Mouse (Mus musculus): Measurements from ENCODE around the gene Asic4. TPM values are rescaled to one million over a fixed set of nuclear protein-coding genes. Genes with fewer than 3 reads are reported as not detected.

Gene Asic4
- polyA plus RNA-seq, 1 experiment from 2014 or later = 0.59 TPM

DNA sequence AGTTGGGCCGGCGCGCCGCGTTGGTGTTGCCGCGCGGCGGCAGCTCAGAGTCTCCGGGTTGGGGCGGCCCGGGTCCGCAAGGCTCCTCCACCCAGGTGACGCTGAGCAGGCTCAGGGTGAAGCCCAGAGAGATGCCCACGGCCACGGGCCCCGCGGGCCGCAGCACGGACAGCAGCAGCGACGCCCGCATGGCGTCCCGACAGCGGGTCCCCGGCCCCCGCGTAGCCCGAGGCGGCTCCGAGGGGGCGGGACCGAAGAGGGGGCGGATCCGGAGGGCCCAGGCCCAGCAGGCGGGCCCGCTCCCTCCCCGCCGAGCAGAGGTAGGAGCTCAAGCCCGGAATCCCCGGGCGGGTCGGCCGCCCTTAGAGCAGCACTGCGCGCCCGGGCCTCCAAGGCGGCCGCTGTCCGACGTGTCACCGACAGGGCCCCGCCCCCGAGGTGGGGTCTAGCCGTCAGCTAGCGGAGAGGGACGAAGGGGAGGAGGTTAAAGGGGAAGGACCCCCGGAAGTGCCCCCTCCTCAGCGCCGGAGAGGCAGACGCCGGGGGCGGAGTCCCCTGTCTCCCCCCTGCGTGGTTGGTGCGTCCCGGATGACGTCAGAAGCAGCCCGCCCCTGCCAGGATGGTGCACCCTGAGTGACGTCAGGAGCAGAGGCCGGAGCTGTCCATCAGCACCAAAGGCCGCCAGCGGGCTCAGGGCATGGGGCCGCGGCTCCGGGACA lies 28.8 kb downstream of the Asic4 start, which contains the start of the genes Chpf and Tmem198:
Gene Chpf, minus strand, starts transcription at position 392 of the 719 bp plus-strand sequence.
Gene Tmem198, plus strand, starts transcription at position 617 of the 719 bp plus-strand sequence.
- H3K4me1 ChIP-seq = peaks cover 43% of the 10 kb centered on the region
- no peaks in the 10 kb centered on the region for H3K9me3 ChIP-seq (replicated peaks)
- DNase-seq (ENCODE audit: low spot score) = peak; percentile 100
- peaks cover 73% of the 10 kb centered on the region for H3K27me3 ChIP-seq (ENCODE audit: low read depth, poor library complexity, severe bottlenecking)
- peaks cover 31% of the 10 kb centered on the region for H3K36me3 ChIP-seq
- WGBS = under 1% methylated on average over 76 of the region's 76 CpGs
- H3K4me3 ChIP-seq = peak within 1 kb of the TSS; percentile 88
- peak within 1 kb of the TSS; percentile 86 for H3K27ac ChIP-seq

DNA sequence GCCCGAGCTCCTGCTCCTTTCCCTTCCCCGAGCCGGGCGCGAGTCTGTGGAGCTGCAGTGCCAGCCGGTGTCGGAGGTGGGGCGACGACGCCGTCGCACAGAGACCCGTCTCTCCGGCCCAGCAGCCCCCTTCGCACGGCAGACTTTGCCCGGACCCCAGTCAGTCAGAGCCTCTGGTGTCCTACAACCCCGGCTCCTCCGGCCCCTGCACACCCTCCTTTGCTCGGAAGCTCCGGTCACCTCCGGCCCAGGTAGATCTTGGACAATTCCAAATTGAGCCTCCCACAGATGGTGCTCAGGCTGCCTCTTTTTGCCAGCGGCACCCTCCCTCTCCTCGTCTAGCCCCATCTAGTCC lies 29.4 kb downstream of the Asic4 start:
- Histone ChIP-seq H3K4me3 (peak overlapping the region; percentile 88), H3K36me3 (peaks cover 26% of the 10 kb centered on the region), H3K27ac (peak overlapping the region; percentile 86; the same call in 1 of the 2 replicates), H3K4me1 (peaks cover 43% of the 10 kb centered on the region), H3K27me3 (ENCODE audit: low read depth, poor library complexity, severe bottlenecking) (peaks cover 74% of the 10 kb centered on the region), H3K9me3 (replicated peaks) (no peaks in the 10 kb centered on the region)
- DNase-seq (ENCODE audit: low spot score) = no peak
- WGBS = 2% methylated on average over 24 of the region's 24 CpGs

DNA sequence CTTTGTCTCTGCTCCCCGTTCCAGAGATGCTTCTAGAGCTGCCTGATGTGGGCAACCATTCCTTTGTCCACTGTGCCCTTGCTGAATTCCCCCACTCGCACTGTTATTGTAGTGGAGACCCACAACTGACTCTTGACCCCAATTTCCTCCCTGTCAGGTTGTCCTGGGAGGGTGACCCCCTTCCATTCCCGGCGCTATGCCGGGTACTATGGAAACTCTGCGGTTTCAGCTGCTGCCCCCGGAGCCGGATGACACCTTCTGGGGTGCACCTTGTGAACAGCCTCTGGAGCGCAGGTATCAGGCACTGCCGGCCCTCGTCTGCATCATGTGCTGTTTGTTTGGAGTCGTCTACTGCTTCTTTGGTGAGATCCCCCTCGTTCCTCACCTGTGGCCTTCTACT lies 29.8 kb downstream of the Asic4 start:
- H3K27ac ChIP-seq = no peak overlapping the region
- peaks cover 74% of the 10 kb centered on the region for H3K27me3 ChIP-seq (ENCODE audit: low read depth, poor library complexity, severe bottlenecking)
- H3K4me3 ChIP-seq = peak overlapping the region; percentile 88
- H3K36me3 ChIP-seq = peaks cover 22% of the 10 kb centered on the region
- DNase-seq (ENCODE audit: low spot score) = no peak
- 24% methylated on average over 13 of the region's 13 CpGs for WGBS
- H3K9me3 ChIP-seq (replicated peaks) = no peaks in the 10 kb centered on the region
- peaks cover 43% of the 10 kb centered on the region for H3K4me1 ChIP-seq

DNA sequence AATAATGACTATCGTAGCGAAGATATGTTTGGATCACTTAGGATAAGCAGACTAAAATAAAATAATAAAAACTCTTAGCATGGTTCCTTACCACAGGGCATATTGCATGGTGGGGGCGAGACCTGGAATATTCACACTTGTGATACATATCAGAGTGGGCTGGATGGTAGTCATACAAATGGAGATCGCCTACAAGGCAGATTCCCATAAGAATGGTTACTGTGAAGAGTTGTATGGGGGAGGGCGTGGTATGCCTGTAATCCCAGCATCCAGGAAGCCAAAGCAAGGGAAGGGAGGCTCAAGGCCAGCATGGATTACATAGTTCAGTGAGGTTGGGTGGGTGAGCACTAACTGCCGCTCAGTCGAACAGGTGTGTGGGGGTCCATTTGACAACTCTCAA lies 30.5 kb downstream of the Asic4 start:
- no peak overlapping the region for H3K4me3 ChIP-seq
- 85% methylated on average over 7 of the region's 7 CpGs for WGBS
- H3K27ac ChIP-seq = no peak overlapping the region
- no peak for DNase-seq (ENCODE audit: low spot score)
- H3K4me1 ChIP-seq = peaks cover 43% of the 10 kb centered on the region
- H3K36me3 ChIP-seq = peaks cover 15% of the 10 kb centered on the region
- no peaks in the 10 kb centered on the region for H3K9me3 ChIP-seq (replicated peaks)
- H3K27me3 ChIP-seq (ENCODE audit: low read depth, poor library complexity, severe bottlenecking) = peaks cover 74% of the 10 kb centered on the region

DNA sequence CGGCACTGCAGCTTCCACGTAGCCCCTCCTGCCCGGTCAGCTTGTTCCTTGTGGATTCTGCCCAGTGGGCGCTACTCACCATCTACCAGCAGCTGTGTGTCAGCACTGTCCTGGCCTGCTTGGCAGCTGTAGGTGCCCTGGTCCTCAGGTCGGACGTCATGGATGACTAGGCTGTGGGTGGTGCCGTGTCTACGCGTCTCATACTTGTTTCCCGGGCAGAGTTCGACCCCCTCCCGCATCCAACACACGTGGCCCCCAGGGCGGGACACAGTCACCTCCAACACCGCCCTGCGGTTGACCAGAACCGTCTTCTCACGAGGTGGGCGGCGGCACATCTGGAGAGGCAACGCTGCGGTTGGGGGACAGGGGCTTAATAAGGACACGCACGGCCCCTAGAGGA lies 36.3 kb downstream of the Asic4 start:
- H3K36me3 ChIP-seq = peaks cover 24% of the 10 kb centered on the region
- 7% methylated on average over 24 of the region's 24 CpGs for WGBS
- peaks cover 27% of the 10 kb centered on the region for H3K4me1 ChIP-seq
- peak overlapping the region; percentile 65 for H3K4me3 ChIP-seq
- H3K27me3 ChIP-seq (ENCODE audit: low read depth, poor library complexity, severe bottlenecking) = peaks cover 97% of the 10 kb centered on the region
- no peaks in the 10 kb centered on the region for H3K9me3 ChIP-seq (replicated peaks)
- no peak for DNase-seq (ENCODE audit: low spot score)
- no peak overlapping the region for H3K27ac ChIP-seq

DNA sequence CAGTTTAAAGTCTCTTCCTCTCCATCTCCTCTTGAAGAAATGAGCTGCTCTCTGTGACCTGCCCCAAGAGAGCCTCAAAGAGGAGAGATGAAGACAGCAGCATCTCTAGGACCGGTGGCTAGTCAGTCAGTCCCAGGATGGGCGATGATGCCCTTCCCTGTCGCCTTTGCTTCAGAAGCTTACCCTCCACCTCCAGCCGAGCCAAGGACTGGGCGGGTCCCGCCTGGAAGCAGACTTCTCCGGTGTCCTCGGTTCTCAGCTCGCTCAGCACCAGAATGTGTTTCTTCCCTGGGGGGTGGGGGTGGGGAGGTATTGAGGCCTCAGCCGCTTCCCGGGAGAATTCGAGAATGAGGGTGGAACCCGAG lies 36.8 kb downstream of the Asic4 start:
- no peak for DNase-seq (ENCODE audit: low spot score)
- H3K4me1 ChIP-seq = peaks cover 27% of the 10 kb centered on the region
- H3K9me3 ChIP-seq (replicated peaks) = no peaks in the 10 kb centered on the region
- peaks cover 97% of the 10 kb centered on the region for H3K27me3 ChIP-seq (ENCODE audit: low read depth, poor library complexity, severe bottlenecking)
- peaks cover 29% of the 10 kb centered on the region for H3K36me3 ChIP-seq
- peak overlapping the region; percentile 65 for H3K4me3 ChIP-seq
- 0% methylated on average over 13 of the region's 13 CpGs for WGBS
- no peak overlapping the region for H3K27ac ChIP-seq

DNA sequence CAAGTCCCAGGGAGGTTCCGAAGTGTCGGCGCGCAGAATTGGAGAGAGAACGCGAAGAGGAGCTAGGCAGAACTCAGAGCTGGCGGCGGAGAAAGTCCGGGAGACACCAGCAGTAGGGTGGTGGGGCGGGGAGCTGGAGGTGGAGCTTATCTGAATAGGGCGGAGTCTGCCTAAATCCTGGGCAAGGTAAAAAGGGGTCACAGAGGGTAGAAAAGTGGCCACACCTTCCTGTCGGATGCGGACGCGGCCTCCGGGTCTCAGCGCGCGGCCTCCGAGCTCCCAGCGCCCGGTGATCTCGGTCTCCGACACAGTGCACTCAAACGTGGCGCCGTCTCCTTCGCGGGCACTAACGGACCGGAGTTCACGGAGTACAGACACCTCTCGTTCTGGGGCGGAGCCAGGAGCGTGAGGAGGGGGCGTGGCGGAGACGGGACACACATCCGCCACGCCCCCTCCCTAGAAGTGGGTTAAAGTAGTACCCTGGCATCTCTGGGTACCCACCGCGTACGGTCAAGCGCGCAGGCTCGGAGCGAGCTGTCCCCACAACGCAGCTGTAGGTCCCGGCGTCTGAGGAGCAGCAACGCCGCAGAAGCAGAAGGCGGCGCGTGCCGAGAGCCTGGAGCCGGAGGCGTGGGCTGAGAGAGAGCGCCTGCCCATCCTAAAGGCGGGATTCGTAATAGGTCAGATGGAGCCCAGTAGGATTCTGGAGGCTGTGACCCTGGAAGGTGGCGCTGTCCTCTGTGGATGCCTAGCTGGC lies 37.3 kb downstream of the Asic4 start:
- H3K36me3 ChIP-seq = peaks cover 34% of the 10 kb centered on the region
- peak; percentile 85 for DNase-seq (ENCODE audit: low spot score)
- no peaks in the 10 kb centered on the region for H3K9me3 ChIP-seq (replicated peaks)
- peaks cover 97% of the 10 kb centered on the region for H3K27me3 ChIP-seq (ENCODE audit: low read depth, poor library complexity, severe bottlenecking)
- H3K4me3 ChIP-seq = peak overlapping the region; percentile 65
- peak overlapping the region; percentile 33; the same call in 1 of the 2 replicates for H3K27ac ChIP-seq
- peaks cover 26% of the 10 kb centered on the region for H3K4me1 ChIP-seq
- under 1% methylated on average over 62 of the region's 62 CpGs for WGBS

DNA sequence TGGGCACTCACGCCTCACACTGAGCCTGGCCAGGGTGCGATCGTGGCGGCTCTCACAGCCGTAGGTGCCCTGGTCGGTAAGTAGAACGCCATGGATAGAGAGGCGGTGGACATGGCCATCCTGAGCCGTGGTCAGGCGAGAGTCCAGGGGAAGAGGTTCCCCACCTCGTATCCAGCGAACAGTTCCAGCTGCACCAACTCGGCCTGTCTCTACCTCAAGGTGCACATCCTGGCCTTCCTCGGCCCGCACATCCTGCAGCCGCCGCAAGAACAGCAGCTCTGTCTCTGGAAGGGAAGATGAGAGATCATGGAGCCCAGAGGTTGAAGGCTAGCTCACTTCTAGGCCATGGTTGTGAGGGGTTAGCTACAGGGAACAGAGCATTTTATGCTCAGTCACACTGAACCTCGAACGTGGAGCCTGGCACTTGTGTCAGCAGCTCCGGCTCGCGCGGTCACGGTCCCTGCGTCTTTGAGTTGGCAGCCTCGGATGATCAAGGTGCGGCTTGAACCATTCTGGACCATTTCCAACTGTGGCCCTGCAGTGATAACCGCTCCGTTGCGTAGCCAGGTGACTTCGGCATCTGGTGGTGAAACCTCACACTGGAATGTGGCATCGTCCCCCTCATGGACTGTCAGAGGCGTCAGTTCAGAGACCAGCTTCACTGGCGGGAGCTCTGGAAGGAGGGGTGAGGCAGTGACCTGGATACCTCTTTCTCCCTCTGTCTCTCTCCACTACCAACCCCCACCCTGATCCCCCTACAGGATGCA lies 40.7 kb downstream of the Asic4 start:
- peaks cover 30% of the 10 kb centered on the region for H3K4me1 ChIP-seq
- DNase-seq (ENCODE audit: low spot score) = no peak
- H3K9me3 ChIP-seq (replicated peaks) = no peaks in the 10 kb centered on the region
- H3K36me3 ChIP-seq = peaks cover 48% of the 10 kb centered on the region
- H3K27ac ChIP-seq = no peak overlapping the region
- peaks cover 81% of the 10 kb centered on the region for H3K27me3 ChIP-seq (ENCODE audit: low read depth, poor library complexity, severe bottlenecking)
- WGBS = 83% methylated on average over 34 of the region's 34 CpGs
- no peak overlapping the region for H3K4me3 ChIP-seq

DNA sequence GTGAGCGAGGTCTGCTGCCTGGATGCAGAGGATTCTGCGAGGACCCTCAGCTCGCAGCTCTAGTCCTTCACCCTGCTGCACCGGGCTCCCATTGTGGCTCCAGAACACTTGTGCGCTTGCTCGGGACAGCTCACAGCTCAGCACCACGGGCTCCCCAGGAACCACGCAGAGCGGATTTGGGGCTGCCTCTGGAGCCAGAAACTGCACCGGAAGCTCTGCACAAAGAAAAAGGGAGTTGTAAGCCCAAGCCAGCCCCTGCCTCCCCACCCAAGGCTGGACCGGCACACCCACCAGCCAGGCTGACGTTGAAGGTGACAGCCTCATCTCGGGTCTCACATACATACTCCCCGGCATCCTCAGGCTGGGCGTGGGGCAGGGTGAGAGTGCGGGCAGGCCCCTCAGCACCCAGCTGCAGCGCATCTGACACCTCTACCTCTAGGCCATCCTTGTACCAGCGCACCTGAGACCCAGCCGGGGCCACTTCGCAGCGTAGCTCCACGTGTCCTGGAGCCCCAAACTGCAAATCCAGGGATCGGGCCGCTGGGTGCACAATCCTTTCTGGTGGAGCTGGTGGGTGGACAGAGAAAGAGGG lies 42.4 kb downstream of the Asic4 start:
- H3K27ac ChIP-seq = no peak overlapping the region
- peaks cover 23% of the 10 kb centered on the region for H3K4me1 ChIP-seq
- H3K4me3 ChIP-seq = no peak overlapping the region
- peaks cover 65% of the 10 kb centered on the region for H3K36me3 ChIP-seq
- WGBS = 38% methylated on average over 24 of the region's 24 CpGs
- peaks cover 64% of the 10 kb centered on the region for H3K27me3 ChIP-seq (ENCODE audit: low read depth, poor library complexity, severe bottlenecking)
- DNase-seq (ENCODE audit: low spot score) = no peak
- no peaks in the 10 kb centered on the region for H3K9me3 ChIP-seq (replicated peaks)

DNA sequence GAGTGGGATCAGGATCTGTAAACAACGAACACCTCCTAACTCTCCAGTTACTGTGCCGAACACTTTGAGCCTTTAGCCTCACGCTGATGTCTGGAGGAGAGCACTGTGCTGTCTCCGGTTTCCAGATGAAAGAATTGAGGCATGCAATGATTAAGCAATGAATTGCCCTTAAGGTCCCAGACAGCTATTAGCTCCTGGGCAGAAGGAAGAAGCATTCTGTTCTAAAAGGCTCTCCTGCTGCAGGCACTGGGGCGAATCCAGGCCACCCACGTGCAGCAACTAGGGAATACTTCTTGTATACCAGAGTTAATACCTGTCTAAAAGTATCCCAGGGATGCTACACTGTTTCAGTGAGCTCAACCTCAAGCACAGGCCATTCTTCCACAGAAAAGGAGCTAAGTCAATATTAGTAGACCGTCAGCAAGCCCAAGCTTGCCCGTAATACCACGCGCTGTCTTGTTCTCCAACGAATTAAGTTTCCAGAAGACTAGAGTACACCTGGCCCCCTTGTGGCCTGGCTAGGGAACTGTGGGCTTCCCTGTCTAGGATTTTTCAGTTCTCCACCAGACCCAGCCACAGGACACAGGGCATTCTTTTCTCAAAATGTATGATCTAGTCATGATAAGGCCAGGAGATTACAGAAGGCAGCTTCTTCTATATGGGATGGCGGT lies 44.8 kb downstream of the Asic4 start:
- DNase-seq (ENCODE audit: low spot score) = peak; percentile 75
- Histone ChIP-seq H3K4me1 (peaks cover 18% of the 10 kb centered on the region), H3K4me3 (no peak overlapping the region), H3K9me3 (replicated peaks) (no peaks in the 10 kb centered on the region), H3K36me3 (peaks cover 79% of the 10 kb centered on the region), H3K27ac (no peak overlapping the region), H3K27me3 (ENCODE audit: low read depth, poor library complexity, severe bottlenecking) (peaks cover 43% of the 10 kb centered on the region)
- WGBS = 45% methylated on average over 12 of the region's 12 CpGs

DNA sequence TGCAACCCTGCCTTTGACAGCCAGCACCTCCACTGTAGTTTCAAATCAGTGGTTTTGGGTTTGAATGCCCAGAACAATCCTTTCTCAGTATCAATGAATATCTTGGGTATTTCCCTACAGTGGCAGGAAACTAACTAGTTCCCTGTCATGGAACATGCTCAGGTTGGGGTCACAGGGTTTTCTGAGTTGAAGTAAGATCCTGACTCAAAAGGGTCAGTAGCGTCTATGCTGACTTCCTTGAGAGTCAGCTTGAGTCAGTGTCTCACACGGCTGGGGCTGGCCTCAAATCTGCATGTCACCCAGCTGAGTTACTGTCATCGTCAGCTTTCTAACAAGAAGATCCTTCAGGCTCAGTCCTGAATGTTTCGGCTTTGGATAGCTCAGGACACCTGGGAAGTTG lies 48.7 kb downstream of the Asic4 start:
- peaks cover 18% of the 10 kb centered on the region for H3K4me1 ChIP-seq
- peaks cover 85% of the 10 kb centered on the region for H3K36me3 ChIP-seq
- no peak for DNase-seq (ENCODE audit: low spot score)
- WGBS = 90% methylated on average over 4 of the region's 4 CpGs
- H3K27ac ChIP-seq = no peak overlapping the region
- peaks cover 5% of the 10 kb centered on the region for H3K27me3 ChIP-seq (ENCODE audit: low read depth, poor library complexity, severe bottlenecking)
- H3K4me3 ChIP-seq = no peak overlapping the region
- H3K9me3 ChIP-seq (replicated peaks) = no peaks in the 10 kb centered on the region

DNA sequence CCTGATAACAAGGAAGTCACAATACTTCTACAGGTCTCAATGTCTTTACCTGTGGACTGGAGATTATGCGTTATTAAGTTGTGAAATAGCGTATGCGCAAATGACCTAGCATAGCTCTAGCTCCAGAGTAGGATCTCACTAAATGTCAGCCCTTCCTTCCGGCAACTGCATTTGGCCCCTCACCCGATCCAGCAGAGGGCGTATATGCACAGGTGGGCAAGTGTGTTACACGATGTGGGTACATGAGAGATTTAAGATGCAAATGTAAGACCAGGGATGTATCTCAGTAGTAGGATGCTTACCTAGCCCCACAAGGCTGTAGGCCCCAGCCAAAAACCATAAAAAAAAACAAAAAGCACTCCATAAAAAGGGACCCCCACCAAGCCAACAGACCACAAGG lies 49.2 kb downstream of the Asic4 start:
- Histone ChIP-seq H3K36me3 (peaks cover 86% of the 10 kb centered on the region), H3K4me1 (peaks cover 24% of the 10 kb centered on the region), H3K4me3 (no peak overlapping the region), H3K27me3 (ENCODE audit: low read depth, poor library complexity, severe bottlenecking) (peaks cover 4% of the 10 kb centered on the region), H3K27ac (no peak overlapping the region), H3K9me3 (replicated peaks) (no peaks in the 10 kb centered on the region)
- 88% methylated on average over 7 of the region's 7 CpGs for WGBS
- DNase-seq (ENCODE audit: low spot score) = no peak

Data from limb, embryonic 10.5 days (tissue).